In genomic region chr2:71760091-71760490, GRCm38 (mm10) we compare ENCODE assay signal across 25 mouse cellular contexts.
"Had no signal": no experiment of that assay in that cellular context is flagged by ENCODE, and none has a peak within 500 bp of the region (broad histone marks: within the 10 kb centered on the region; RNA-seq: fewer than 3 reads in every experiment).

No protein-coding gene starts in this region.

- H3K27ac ChIP-seq: gastrocnemius, adult 2 months; heart, embryonic 10.5 days; hindbrain, embryonic 10.5 days; hindbrain, embryonic 12.5 days; hindbrain, embryonic 14.5 days; limb, embryonic 12.5 days had no signal

- ATAC-seq: hindbrain, embryonic 16.5 days; inflammation-experienced regulatory T-cells, adult 6 months; intestine, embryonic 15.5 days; intestine, postnatal 0 days had no signal

- H3K27me3 ChIP-seq: heart, embryonic 12.5 days; hindbrain, embryonic 12.5 days; intestine, embryonic 15.5 days had no signal

- H3K36me3 ChIP-seq: heart, embryonic 10.5 days; heart, embryonic 12.5 days; hindbrain, embryonic 10.5 days; hindbrain, embryonic 12.5 days; intestine, embryonic 15.5 days; limb, embryonic 12.5 days had no signal

- H3K4me2 ChIP-seq: heart, embryonic 12.5 days; hindbrain, embryonic 12.5 days; hindbrain, embryonic 14.5 days; intestine, embryonic 15.5 days; liver, embryonic 11.5 days had no signal

- H3K4me3 ChIP-seq: gastrocnemius, adult 2 months; heart, embryonic 10.5 days; heart, embryonic 12.5 days; hindbrain, embryonic 10.5 days; hindbrain, embryonic 12.5 days; intestine, embryonic 15.5 days; limb, embryonic 12.5 days had no signal

- H3K9ac ChIP-seq: heart, embryonic 12.5 days; hindbrain, embryonic 12.5 days; hindbrain, embryonic 14.5 days; intestine, embryonic 15.5 days; limb, embryonic 12.5 days had no signal

- H3K9me3 ChIP-seq: heart, embryonic 10.5 days; heart, embryonic 12.5 days; hindbrain, embryonic 10.5 days; hindbrain, embryonic 12.5 days; intestine, embryonic 15.5 days; limb, embryonic 12.5 days had no signal

- DNase-seq: gastrocnemius, adult 2 months; gastrocnemius, postnatal 10 days; gastrocnemius, postnatal 25 days; heart, adult 18-20 months; heart, postnatal 10 days; heart, postnatal 4 days; kidney, adult 18-20 months; kidney, adult 8-10 months; kidney, postnatal 10 days; kidney, postnatal 25 days; layer of hippocampus, adult 9-11 months; layer of hippocampus, postnatal 36 days; left cerebral cortex, postnatal 4 days; liver had no signal
